Mouse (Mus musculus): ENCODE measurements around the gene Eef1akmt1. TPM values are rescaled to one million over a fixed set of nuclear protein-coding genes. Genes with fewer than 3 reads are reported as not detected.

The Eef1akmt1 gene
- total and polyA plus RNA-seq, 3 experiments: 32.4 to 34.0 (median 33.8) TPM

DNA sequence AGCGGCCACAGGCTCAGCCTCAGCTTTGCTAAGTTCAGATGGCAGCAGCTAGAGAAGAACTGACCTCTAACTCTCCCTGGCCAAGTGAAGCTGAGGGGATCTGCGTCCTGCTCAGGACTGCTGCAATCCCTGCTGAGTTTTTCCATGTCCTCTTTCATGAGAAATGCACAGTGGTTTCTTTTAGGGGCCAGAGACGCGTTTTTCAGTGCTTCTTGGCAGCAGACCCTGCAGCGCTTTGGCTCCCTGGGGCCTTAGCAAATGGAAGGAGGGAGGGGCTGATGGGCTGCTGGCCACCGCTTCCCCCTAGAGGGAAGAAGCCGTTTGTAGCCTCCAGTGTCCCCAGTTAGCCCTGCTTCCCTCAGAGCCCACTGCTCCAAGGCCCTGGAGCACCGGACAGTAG, 36.5 kb downstream of the Eef1akmt1 start:
- peak; percentile 74 to 78 for DNase-seq
- Histone ChIP-seq H3K27ac (peak overlapping the region; percentile 79), H3K4me1 (ENCODE audit: control insufficient read depth, insufficient read depth, low read length) (peaks cover 26% of the 10 kb centered on the region), H3K27me3 (ENCODE audit: control insufficient read depth, insufficient read depth, low read length) (no peaks in the 10 kb centered on the region), H3K36me3 (ENCODE audit: control insufficient read depth, insufficient read depth, low read length) (no peaks in the 10 kb centered on the region), H3K4me3 (no peak overlapping the region), H3K79me2 (replicated peaks; ENCODE audit: control insufficient read depth, insufficient read depth, low read length) (no peaks in the 10 kb centered on the region), H3K9ac (ENCODE audit: low read depth, low read length) (peak overlapping the region; percentile 27)
- WGBS: 8% methylated on average over 8 of the region's 8 CpGs
- TF ChIP-seq POLR2A (IDR thresholded peaks at IDR 0.05; ENCODE audit: insufficient read depth, low read depth, low read length) (peak; percentile 8; the same call in 1 of the 2 replicates), CTCF (IDR thresholded peaks at IDR 0.05) (no peak), EP300 (IDR thresholded peaks at IDR 0.05; ENCODE audit: insufficient read depth, low read depth, low read length) (no peak; the same call in 1 of the 2 replicates)
- intact Hi-C loops (cut with DNase I): loop anchor here (2.0 kb wide), 1 partner anchor 36 kb away; the partner anchor contains the start of gene Eef1akmt1

DNA sequence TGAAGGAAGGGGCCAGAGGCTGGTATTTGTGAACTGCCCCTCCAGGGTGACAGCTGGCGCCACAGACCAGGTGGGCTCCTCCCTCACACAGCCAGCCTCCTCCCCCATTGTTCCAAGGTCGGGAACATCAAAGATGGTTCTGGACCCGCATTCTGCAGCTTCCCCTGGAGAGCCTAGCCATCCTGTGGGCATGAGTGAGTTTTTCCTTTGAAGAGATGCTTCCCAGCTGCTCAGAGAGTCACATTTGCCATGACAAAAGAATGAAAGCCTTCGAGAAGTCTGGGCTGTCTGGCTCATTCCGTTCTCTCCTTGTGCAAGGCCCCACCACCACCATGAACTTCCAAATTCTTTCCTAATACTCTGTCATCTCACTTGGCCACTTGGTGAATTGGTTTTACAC, 37.1 kb downstream of the Eef1akmt1 start:
- no peaks in the 10 kb centered on the region for H3K36me3 ChIP-seq (ENCODE audit: control insufficient read depth, insufficient read depth, low read length)
- no peaks in the 10 kb centered on the region for H3K79me2 ChIP-seq (replicated peaks; ENCODE audit: control insufficient read depth, insufficient read depth, low read length)
- 45% methylated on average over 5 of the region's 5 CpGs for WGBS
- peaks cover 31% of the 10 kb centered on the region for H3K4me1 ChIP-seq (ENCODE audit: control insufficient read depth, insufficient read depth, low read length)
- DNase-seq: peak in 1 of 2 experiments; percentile 12
- intact Hi-C loops (cut with DNase I): loop anchor here (2.0 kb wide), 1 partner anchor 36 kb away; the partner anchor contains the start of gene Eef1akmt1
- H3K4me3 ChIP-seq: no peak overlapping the region
- H3K9ac ChIP-seq (ENCODE audit: low read depth, low read length): no peak overlapping the region
- H3K27ac ChIP-seq: peak overlapping the region; percentile 79
- TF ChIP-seq CTCF (IDR thresholded peaks at IDR 0.05) (no peak), POLR2A (IDR thresholded peaks at IDR 0.05; ENCODE audit: insufficient read depth, low read depth, low read length) (no peak), EP300 (IDR thresholded peaks at IDR 0.05; ENCODE audit: insufficient read depth, low read depth, low read length) (no peak)
- no peaks in the 10 kb centered on the region for H3K27me3 ChIP-seq (ENCODE audit: control insufficient read depth, insufficient read depth, low read length)

DNA sequence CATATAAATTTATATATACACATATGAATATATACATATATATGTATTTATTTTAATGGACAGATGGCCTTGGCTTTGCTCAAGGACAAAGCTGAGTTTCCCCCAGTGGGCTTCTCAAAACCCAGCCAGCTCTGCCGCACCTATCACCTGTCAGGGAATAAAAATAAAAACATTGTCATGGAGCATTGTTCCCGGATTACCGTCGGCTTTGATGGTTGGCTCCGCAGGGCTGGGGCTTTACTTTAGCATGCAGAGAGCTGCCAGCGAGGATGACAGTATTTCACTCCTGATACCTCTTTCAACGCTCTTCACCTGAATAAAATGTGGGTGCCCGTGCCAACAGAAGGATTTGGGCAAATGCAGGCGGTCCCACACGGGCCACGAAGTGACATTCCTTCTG, 37.6 kb downstream of the Eef1akmt1 start:
- 58% methylated on average over 11 of the region's 11 CpGs for WGBS
- H3K9ac ChIP-seq (ENCODE audit: low read depth, low read length): no peak overlapping the region
- H3K27ac ChIP-seq: peak overlapping the region; percentile 79; the same call in 1 of the 2 replicates

DNA sequence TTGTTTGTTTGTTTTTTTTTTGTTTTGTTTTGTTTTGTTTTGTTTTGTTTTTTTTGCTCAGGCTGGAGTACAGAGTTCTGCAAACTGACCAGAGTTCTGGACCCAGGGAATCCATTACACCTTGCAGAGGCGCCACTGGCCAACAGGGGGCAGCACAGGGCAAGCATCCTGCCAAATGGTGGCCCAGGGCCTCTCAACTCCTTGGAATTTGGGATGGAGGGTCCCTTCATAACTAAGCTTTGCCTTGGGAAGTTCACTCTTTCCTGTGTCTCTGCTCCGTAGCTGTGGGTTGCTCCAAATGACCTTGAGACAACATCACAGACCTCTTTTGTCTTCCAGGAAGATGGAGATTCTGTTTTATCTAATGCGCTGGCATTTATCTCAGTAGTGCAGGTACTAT, 38.2 kb downstream of the Eef1akmt1 start:
- no peaks in the 10 kb centered on the region for H3K27me3 ChIP-seq (ENCODE audit: control insufficient read depth, insufficient read depth, low read length)
- H3K36me3 ChIP-seq (ENCODE audit: control insufficient read depth, insufficient read depth, low read length): no peaks in the 10 kb centered on the region
- no peak overlapping the region for H3K9ac ChIP-seq (ENCODE audit: low read depth, low read length)
- DNase-seq: peak; percentile 42 to 72
- peaks cover 31% of the 10 kb centered on the region for H3K4me1 ChIP-seq (ENCODE audit: control insufficient read depth, insufficient read depth, low read length)
- TF ChIP-seq POLR2A (IDR thresholded peaks at IDR 0.05; ENCODE audit: insufficient read depth, low read depth, low read length): no peak
- peak; percentile 86 for TF ChIP-seq CTCF (IDR thresholded peaks at IDR 0.05)
- WGBS: 58% methylated on average over 3 of the region's 3 CpGs
- intact Hi-C loops (cut with DNase I): loop anchor here (2.0 kb wide), 1 partner anchor 86 kb away; no protein-coding TSS in a partner anchor
- no peak overlapping the region for H3K27ac ChIP-seq
- H3K4me3 ChIP-seq: no peak overlapping the region
- no peaks in the 10 kb centered on the region for H3K79me2 ChIP-seq (replicated peaks; ENCODE audit: control insufficient read depth, insufficient read depth, low read length)

More for the DNA sequence above, 37.6 kb downstream of the Eef1akmt1 start:
- no peak overlapping the region for H3K4me3 ChIP-seq
- TF ChIP-seq EP300 (IDR thresholded peaks at IDR 0.05; ENCODE audit: insufficient read depth, low read depth, low read length): no peak
- TF ChIP-seq POLR2A (IDR thresholded peaks at IDR 0.05; ENCODE audit: insufficient read depth, low read depth, low read length): no peak
- no peak for TF ChIP-seq CTCF (IDR thresholded peaks at IDR 0.05)
- no peaks in the 10 kb centered on the region for H3K79me2 ChIP-seq (replicated peaks; ENCODE audit: control insufficient read depth, insufficient read depth, low read length)
- intact Hi-C loops (cut with DNase I): loop anchor here (2.0 kb wide), 2 partner anchors 37 to 85 kb away; partner anchors contain the start of gene Eef1akmt1
- H3K27me3 ChIP-seq (ENCODE audit: control insufficient read depth, insufficient read depth, low read length): no peaks in the 10 kb centered on the region
- no peak for DNase-seq
- H3K36me3 ChIP-seq (ENCODE audit: control insufficient read depth, insufficient read depth, low read length): no peaks in the 10 kb centered on the region
- peaks cover 31% of the 10 kb centered on the region for H3K4me1 ChIP-seq (ENCODE audit: control insufficient read depth, insufficient read depth, low read length)

DNA sequence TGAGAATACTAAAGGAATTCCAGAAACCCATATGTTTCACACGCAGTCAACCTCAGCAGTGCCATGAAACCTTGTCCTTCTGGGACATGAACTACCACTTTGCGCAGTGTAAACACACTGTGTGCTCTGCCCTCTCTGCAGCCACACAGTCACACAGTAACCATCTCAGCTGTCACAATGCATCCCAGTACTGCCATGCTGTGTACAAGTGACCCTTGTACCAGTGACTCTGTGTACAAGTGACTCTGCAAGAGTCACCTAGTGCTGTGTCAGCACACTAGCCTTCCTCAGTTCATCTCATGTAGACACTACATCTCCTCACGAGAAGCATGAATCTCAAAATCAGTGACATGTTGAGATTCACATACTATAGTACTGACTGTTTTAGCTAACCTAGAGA, 38.8 kb downstream of the Eef1akmt1 start:
- peaks cover 27% of the 10 kb centered on the region for H3K4me1 ChIP-seq (ENCODE audit: control insufficient read depth, insufficient read depth, low read length)
- intact Hi-C loops (cut with DNase I): loop anchor here (2.0 kb wide), 1 partner anchor 86 kb away; no protein-coding TSS in a partner anchor
- no peak for DNase-seq
- no peak overlapping the region for H3K27ac ChIP-seq
- no peaks in the 10 kb centered on the region for H3K36me3 ChIP-seq (ENCODE audit: control insufficient read depth, insufficient read depth, low read length)
- no peaks in the 10 kb centered on the region for H3K27me3 ChIP-seq (ENCODE audit: control insufficient read depth, insufficient read depth, low read length)
- H3K79me2 ChIP-seq (replicated peaks; ENCODE audit: control insufficient read depth, insufficient read depth, low read length): no peaks in the 10 kb centered on the region
- TF ChIP-seq EP300 (IDR thresholded peaks at IDR 0.05; ENCODE audit: insufficient read depth, low read depth, low read length): no peak
- no peak for TF ChIP-seq POLR2A (IDR thresholded peaks at IDR 0.05; ENCODE audit: insufficient read depth, low read depth, low read length)
- TF ChIP-seq CTCF (IDR thresholded peaks at IDR 0.05): no peak
- no peak overlapping the region for H3K4me3 ChIP-seq
- 96% methylated on average over 3 of the region's 3 CpGs for WGBS
- no peak overlapping the region for H3K9ac ChIP-seq (ENCODE audit: low read depth, low read length)

DNA sequence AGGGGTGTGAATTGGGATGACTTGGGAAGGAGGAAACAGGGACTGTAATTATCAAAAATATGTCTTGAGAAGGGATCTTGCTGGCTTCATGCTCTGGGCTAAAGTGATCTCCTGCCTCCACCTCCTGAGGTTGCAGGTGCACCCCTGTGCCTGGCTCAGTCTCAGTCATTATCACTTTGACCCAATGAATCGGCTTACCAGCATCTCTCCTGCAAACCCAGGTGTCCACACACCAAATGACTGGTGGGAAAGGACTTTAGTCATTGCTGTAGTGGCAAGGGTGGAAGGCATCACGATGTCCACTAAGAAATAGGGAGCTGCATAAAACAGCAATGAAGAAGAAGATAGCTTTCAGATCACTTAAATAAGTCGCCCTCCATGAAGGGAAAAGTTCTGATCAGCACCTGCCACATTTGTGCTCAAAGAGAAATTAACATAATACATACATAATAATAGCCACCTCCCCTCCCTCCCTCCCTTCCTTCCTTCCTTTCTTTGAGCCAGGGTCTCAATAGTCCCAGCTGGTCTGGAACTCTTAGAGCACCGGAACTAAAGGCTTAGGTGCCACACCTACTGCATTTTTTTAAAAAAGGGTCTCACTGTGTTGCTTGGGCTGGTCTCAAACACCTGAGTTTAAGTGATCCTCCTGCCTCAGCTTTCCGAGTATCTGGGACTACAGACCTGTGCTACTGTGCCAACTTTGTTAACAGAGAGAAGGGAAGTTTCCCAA, 41.5 kb downstream of the Eef1akmt1 start:
- Histone ChIP-seq H3K9ac (ENCODE audit: low read depth, low read length) (no peak overlapping the region), H3K27ac (peak overlapping the region; percentile 30; the same call in 1 of the 2 replicates), H3K4me3 (no peak overlapping the region), H3K27me3 (ENCODE audit: control insufficient read depth, insufficient read depth, low read length) (no peaks in the 10 kb centered on the region), H3K79me2 (replicated peaks; ENCODE audit: control insufficient read depth, insufficient read depth, low read length) (no peaks in the 10 kb centered on the region), H3K4me1 (ENCODE audit: control insufficient read depth, insufficient read depth, low read length) (peaks cover 10% of the 10 kb centered on the region), H3K36me3 (ENCODE audit: control insufficient read depth, insufficient read depth, low read length) (no peaks in the 10 kb centered on the region)
- WGBS: 65% methylated on average over 5 of the region's 5 CpGs
- TF ChIP-seq EP300 (IDR thresholded peaks at IDR 0.05; ENCODE audit: insufficient read depth, low read depth, low read length): no peak
- TF ChIP-seq CTCF (IDR thresholded peaks at IDR 0.05): no peak
- TF ChIP-seq POLR2A (IDR thresholded peaks at IDR 0.05; ENCODE audit: insufficient read depth, low read depth, low read length): no peak
- intact Hi-C loops (cut with DNase I): no loop called here
- DNase-seq: no peak

Data from heart, adult 2 months (tissue).